Mouse (Mus musculus) cerebellum, adult 11 months (tissue): Measurements from ENCODE around the gene Rnf11.

ENCODE experiments used
- DNase-seq: peaks from one replicate; pipeline ENCODE4 v3.0.0; 2022

The Rnf11 gene

GRCm38 (mm10) chr4:109484621-109485020 lies at the start of gene Rnf11:
Rnf11 (minus strand) TSS chr4:109484728.
- no peak for DNase-seq

- no peak for DNase-seq
These were observed 46.6 kb upstream of the Rnf11 start, which contains the start of gene 4930522H14Rik for GRCm38 (mm10) chr4:109531111-109531510. 4930522H14Rik (minus strand) TSS chr4:109531297.

GRCm38 (mm10) chr4:109530245-109530816 lies 45.8 kb upstream of the Rnf11 start:
- no peak for DNase-seq

GRCm38 (mm10) chr4:109504885-109505284 lies 20.4 kb upstream of the Rnf11 start:
- peak; percentile 33 for DNase-seq

GRCm38 (mm10) chr4:109498476-109498875 lies 13.9 kb upstream of the Rnf11 start:
- DNase-seq = no peak

GRCm38 (mm10) chr4:109493581-109493980 lies 9.1 kb upstream of the Rnf11 start:
- no peak for DNase-seq

- no peak for DNase-seq
These were observed 4.3 kb upstream of the Rnf11 start for GRCm38 (mm10) chr4:109488812-109489211.

GRCm38 (mm10) chr4:109482701-109483100 lies 1.8 kb downstream of the Rnf11 start:
- DNase-seq = no peak

- no peak for DNase-seq
These were observed 3.1 kb downstream of the Rnf11 start for GRCm38 (mm10) chr4:109481424-109481823.

- DNase-seq = no peak
These were observed 7.1 kb downstream of the Rnf11 start for GRCm38 (mm10) chr4:109477454-109477853.

GRCm38 (mm10) chr4:109476554-109477014 lies 7.9 kb downstream of the Rnf11 start:
- DNase-seq = peak; percentile 89

- DNase-seq = peak; percentile 47
These were observed 8.7 kb downstream of the Rnf11 start for GRCm38 (mm10) chr4:109475577-109476553.

- no peak for DNase-seq
These were observed 9.4 kb downstream of the Rnf11 start for GRCm38 (mm10) chr4:109475078-109475477.

GRCm38 (mm10) chr4:109472566-109472965 lies 12.0 kb downstream of the Rnf11 start:
- no peak for DNase-seq

- no peak for DNase-seq
These were observed 12.9 kb downstream of the Rnf11 start for GRCm38 (mm10) chr4:109471606-109472005.

- no peak for DNase-seq
These were observed 16.8 kb downstream of the Rnf11 start for GRCm38 (mm10) chr4:109467687-109468086.

- DNase-seq = no peak
These were observed 20.6 kb downstream of the Rnf11 start for GRCm38 (mm10) chr4:109463892-109464291.

GRCm38 (mm10) chr4:109460421-109461179 lies 23.9 kb downstream of the Rnf11 start:
- DNase-seq = no peak

GRCm38 (mm10) chr4:109456821-109457220 lies 27.7 kb downstream of the Rnf11 start:
- DNase-seq = no peak

GRCm38 (mm10) chr4:109448531-109448930 lies 36.0 kb downstream of the Rnf11 start:
- DNase-seq = no peak

GRCm38 (mm10) chr4:109445956-109446355 lies 38.6 kb downstream of the Rnf11 start:
- no peak for DNase-seq

GRCm38 (mm10) chr4:109445397-109445796 lies 39.1 kb downstream of the Rnf11 start:
- DNase-seq = no peak

GRCm38 (mm10) chr4:109444951-109445350 lies 39.6 kb downstream of the Rnf11 start:
- no peak for DNase-seq
